Mouse (Mus musculus): ENCODE data around the gene Fbp2. TPM values are rescaled to one million over a fixed set of nuclear protein-coding genes. Genes with fewer than 3 reads are reported as not detected.

Gene Fbp2
- polyA plus RNA-seq, 1 experiment from 2014 or later, result not detected

DNA sequence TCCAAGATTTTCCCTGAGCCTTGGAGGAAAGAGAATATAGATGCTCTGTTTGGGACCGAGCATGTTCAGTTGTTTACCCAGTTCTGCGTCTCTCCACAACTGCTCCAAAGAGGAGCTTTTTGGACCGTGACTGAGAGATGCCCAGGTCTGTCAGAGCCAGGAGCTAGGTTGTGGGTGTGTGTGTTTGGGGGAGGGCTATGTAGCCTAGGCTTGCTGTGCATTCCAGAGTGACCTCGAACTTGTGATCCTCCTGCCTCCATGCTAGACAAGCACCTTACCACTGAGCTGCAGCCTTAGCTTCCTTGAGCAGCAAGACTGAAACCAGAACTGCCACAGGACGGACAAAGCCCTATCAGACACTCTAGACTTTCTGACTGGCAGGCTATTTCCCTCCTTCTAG, 24.6 kb upstream of the Fbp2 start:
- ATAC-seq, result no peak
- Histone ChIP-seq H3K36me3 (no peaks in the 10 kb centered on the region), H3K27ac (no peak overlapping the region), H3K4me3 (no peak overlapping the region), H3K4me1 (peaks cover 2% of the 10 kb centered on the region; the same call in 1 of the 2 replicates), H3K9me3 (replicated peaks) (no peaks in the 10 kb centered on the region), H3K9ac (no peak overlapping the region), H3K4me2 (no peak overlapping the region), H3K27me3 (replicated peaks) (peaks cover 25% of the 10 kb centered on the region)
- 56% methylated on average over 5 of the region's 5 CpGs for WGBS (ENCODE audit: insufficient replicate concordance)

- no peak for ATAC-seq
- no peak overlapping the region for H3K9ac ChIP-seq
- H3K9me3 ChIP-seq (replicated peaks), result no peaks in the 10 kb centered on the region
- H3K27me3 ChIP-seq (replicated peaks), result peaks cover 10% of the 10 kb centered on the region; the same call in 1 of the 2 replicates
- no peak overlapping the region for H3K27ac ChIP-seq
- H3K4me2 ChIP-seq, result no peak overlapping the region
- H3K4me3 ChIP-seq, result no peak overlapping the region
- no peaks in the 10 kb centered on the region for H3K4me1 ChIP-seq
- WGBS (ENCODE audit: insufficient replicate concordance), result 74% methylated on average over 9 of the region's 9 CpGs
- no peaks in the 10 kb centered on the region for H3K36me3 ChIP-seq
Observed at GRCm38 (mm10) chr13:62881336-62881735, 23.1 kb upstream of the Fbp2 start.

GRCm38 (mm10) chr13:62879831-62880615, 21.8 kb upstream of the Fbp2 start:
- 22% methylated on average over 8 of the region's 8 CpGs for WGBS (ENCODE audit: insufficient replicate concordance)
- Histone ChIP-seq H3K27me3 (replicated peaks) (no peaks in the 10 kb centered on the region), H3K36me3 (no peaks in the 10 kb centered on the region), H3K4me1 (no peaks in the 10 kb centered on the region), H3K9ac (no peak overlapping the region), H3K4me3 (no peak overlapping the region), H3K27ac (no peak overlapping the region), H3K9me3 (replicated peaks) (no peaks in the 10 kb centered on the region), H3K4me2 (no peak overlapping the region)
- ATAC-seq, result peak; percentile 40

GRCm38 (mm10) chr13:62879411-62879810, 21.2 kb upstream of the Fbp2 start:
- no peak overlapping the region for H3K4me3 ChIP-seq
- no peaks in the 10 kb centered on the region for H3K4me1 ChIP-seq
- H3K4me2 ChIP-seq, result no peak overlapping the region
- 30% methylated on average over 6 of the region's 6 CpGs for WGBS (ENCODE audit: insufficient replicate concordance)
- ATAC-seq, result no peak
- H3K36me3 ChIP-seq, result no peaks in the 10 kb centered on the region
- no peak overlapping the region for H3K9ac ChIP-seq
- H3K27me3 ChIP-seq (replicated peaks), result no peaks in the 10 kb centered on the region
- no peaks in the 10 kb centered on the region for H3K9me3 ChIP-seq (replicated peaks)
- no peak overlapping the region for H3K27ac ChIP-seq

DNA sequence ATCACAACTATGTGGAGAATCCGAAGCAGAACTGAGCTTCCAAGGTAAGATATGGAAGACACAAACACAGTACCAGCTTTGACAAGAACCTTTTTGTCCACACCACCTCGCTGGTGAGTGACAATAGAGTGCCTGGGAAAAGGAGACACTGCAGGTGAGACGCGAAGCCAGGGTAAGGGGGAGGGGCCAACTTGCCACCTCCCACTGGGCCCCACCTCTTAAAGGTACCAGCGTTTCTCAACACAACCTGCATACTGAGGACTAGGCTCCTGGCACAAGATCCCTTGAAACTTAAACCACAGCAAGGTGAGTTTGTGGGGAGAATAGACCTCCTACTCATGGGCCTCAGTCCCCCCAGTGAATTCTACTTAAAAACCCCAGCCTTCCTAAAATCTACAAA, 19.0 kb upstream of the Fbp2 start:
- Histone ChIP-seq H3K27ac (no peak overlapping the region), H3K4me2 (no peak overlapping the region), H3K9me3 (replicated peaks) (no peaks in the 10 kb centered on the region), H3K4me1 (no peaks in the 10 kb centered on the region), H3K36me3 (no peaks in the 10 kb centered on the region), H3K4me3 (no peak overlapping the region), H3K27me3 (replicated peaks) (no peaks in the 10 kb centered on the region), H3K9ac (no peak overlapping the region)
- WGBS (ENCODE audit: insufficient replicate concordance), result 27% methylated on average over 5 of the region's 5 CpGs
- no peak for ATAC-seq

DNA sequence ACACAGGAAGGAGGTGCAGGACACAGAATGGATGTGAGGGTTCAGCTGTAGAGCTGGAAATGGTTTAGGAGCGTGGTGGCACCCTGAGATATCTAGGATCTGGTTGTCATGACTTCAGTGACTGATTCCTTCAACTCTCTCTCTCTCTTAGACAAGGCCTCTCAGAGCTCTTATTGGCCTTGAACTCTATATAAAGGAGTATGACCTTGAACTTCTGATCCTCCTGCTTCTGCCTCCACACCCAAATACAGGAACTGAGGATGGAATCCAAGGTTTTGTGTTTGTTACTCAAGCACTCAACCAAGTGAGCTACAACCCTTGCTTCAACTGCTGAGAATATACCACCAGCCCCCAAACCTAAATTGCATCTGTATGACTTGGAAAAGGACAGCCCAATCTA, 17.9 kb upstream of the Fbp2 start:
- H3K9me3 ChIP-seq (replicated peaks), result no peaks in the 10 kb centered on the region
- H3K36me3 ChIP-seq, result no peaks in the 10 kb centered on the region
- 55% methylated on average over 1 of the region's 1 CpGs for WGBS (ENCODE audit: insufficient replicate concordance)
- ATAC-seq, result no peak
- no peaks in the 10 kb centered on the region for H3K27me3 ChIP-seq (replicated peaks)
- H3K4me2 ChIP-seq, result no peak overlapping the region
- no peak overlapping the region for H3K4me3 ChIP-seq
- H3K27ac ChIP-seq, result no peak overlapping the region
- H3K9ac ChIP-seq, result no peak overlapping the region
- H3K4me1 ChIP-seq, result no peaks in the 10 kb centered on the region

DNA sequence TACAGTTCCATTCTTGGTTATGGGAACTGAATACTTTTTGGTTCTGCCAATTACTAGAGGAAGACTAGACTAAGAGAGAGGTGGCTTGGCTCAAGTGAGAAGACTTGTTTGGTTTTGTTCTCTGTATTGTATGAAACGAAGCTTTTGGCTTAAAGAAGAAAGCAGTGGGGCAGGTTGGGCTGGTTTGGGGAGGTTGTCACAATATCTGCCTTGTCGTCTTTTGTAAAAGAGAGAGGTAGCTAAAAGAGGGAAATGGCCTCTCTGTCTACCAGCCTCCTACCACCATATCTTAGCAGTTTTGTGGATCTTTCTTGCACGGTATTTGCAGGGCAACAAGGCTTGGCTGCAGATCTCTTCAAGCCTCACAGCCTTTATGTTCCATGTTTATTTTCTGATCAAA, 14.0 kb upstream of the Fbp2 start:
- ATAC-seq, result no peak
- Histone ChIP-seq H3K4me3 (no peak overlapping the region), H3K9ac (no peak overlapping the region), H3K9me3 (replicated peaks) (no peaks in the 10 kb centered on the region), H3K27me3 (replicated peaks) (no peaks in the 10 kb centered on the region), H3K4me2 (no peak overlapping the region), H3K27ac (no peak overlapping the region), H3K4me1 (no peaks in the 10 kb centered on the region), H3K36me3 (no peaks in the 10 kb centered on the region)
- 46% methylated on average over 3 of the region's 3 CpGs for WGBS (ENCODE audit: insufficient replicate concordance)

DNA sequence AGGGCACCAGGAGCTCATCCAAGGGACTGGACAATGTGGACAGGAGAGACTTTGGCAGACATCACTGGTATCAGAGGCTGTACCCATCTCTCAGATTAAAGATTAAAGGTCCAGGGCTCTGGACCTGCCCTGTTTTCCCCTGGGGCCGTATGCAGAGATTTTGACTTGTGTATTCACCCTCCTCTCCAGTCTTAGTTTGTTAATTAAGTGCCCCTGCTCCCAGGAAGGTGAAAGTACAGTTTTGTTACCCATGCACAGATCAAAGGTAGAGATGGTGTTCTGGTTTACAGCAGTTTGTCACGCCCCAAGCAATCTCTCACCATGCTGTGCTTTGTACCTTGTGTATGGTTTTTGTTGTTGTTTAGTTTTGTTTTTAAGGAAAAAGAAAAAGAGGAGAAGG, 12.4 kb upstream of the Fbp2 start:
- Histone ChIP-seq H3K9ac (no peak overlapping the region), H3K4me2 (no peak overlapping the region), H3K36me3 (no peaks in the 10 kb centered on the region), H3K4me3 (no peak overlapping the region), H3K27ac (no peak overlapping the region), H3K27me3 (replicated peaks) (no peaks in the 10 kb centered on the region), H3K9me3 (replicated peaks) (no peaks in the 10 kb centered on the region), H3K4me1 (no peaks in the 10 kb centered on the region)
- no peak for ATAC-seq
- WGBS (ENCODE audit: insufficient replicate concordance), result 60% methylated on average over 2 of the region's 2 CpGs

DNA sequence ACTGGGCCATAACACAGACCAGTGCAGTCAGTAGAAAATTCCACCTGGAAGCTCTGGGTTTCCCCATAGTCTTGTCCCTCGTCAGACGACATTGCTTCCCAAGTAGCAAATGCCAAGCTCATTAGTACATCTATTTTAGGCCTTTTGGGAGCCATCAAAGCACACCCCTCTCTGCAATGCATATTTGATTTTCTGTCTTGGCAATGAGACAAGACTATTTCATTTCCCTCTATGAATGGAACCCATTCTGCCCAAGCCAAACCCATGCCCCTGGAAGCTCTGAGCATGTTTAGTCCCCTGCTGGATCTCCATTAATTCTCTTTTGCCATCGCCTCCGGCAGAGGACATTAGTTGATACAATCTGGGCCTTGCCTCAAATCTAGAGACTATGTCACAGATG, 8.6 kb upstream of the Fbp2 start:
- no peaks in the 10 kb centered on the region; the same call in 1 of the 2 replicates for H3K4me1 ChIP-seq
- H3K4me2 ChIP-seq, result no peak overlapping the region
- no peaks in the 10 kb centered on the region for H3K9me3 ChIP-seq (replicated peaks)
- no peak overlapping the region for H3K27ac ChIP-seq
- no peaks in the 10 kb centered on the region for H3K27me3 ChIP-seq (replicated peaks)
- H3K4me3 ChIP-seq, result no peak overlapping the region
- WGBS (ENCODE audit: insufficient replicate concordance), result 77% methylated on average over 4 of the region's 4 CpGs
- ATAC-seq, result no peak
- H3K9ac ChIP-seq, result no peak overlapping the region
- H3K36me3 ChIP-seq, result no peaks in the 10 kb centered on the region

DNA sequence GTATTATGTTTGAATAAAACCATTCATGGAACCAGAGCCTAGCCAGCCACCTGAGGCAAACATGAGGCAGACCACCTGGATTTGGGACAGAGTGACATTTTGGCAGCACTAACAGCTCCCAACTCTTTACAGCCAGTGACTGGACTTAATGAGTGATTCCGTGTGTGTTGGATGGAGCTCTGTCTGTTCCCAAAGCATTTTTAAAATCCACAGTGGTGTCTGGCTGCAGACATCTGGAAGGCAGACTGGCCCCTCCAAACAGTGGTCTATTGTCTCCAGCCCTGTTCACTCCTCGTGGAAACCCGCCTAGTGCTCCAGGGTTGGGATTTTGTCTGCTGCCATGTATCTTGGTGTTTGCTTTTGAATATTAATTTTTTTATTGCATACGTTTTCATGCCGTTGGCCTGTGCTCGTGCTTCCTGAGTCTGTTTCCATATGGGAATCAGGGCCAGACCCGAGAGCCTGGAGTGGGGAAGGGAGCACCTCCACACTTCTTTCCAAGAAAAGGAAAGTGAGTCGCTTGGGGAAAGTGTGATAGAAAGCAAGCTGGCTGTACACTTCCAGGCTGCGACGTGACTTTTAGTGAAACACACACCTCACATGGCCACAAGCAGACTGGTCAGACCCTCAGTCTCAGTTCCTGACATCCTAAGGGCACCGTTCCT, 7.6 kb upstream of the Fbp2 start:
- Histone ChIP-seq H3K4me2 (no peak overlapping the region), H3K9me3 (replicated peaks) (no peaks in the 10 kb centered on the region), H3K27ac (no peak overlapping the region), H3K4me1 (no peaks in the 10 kb centered on the region; the same call in 1 of the 2 replicates), H3K9ac (no peak overlapping the region), H3K4me3 (no peak overlapping the region), H3K27me3 (replicated peaks) (no peaks in the 10 kb centered on the region), H3K36me3 (no peaks in the 10 kb centered on the region)
- ATAC-seq, result no peak
- 64% methylated on average over 11 of the region's 11 CpGs for WGBS (ENCODE audit: insufficient replicate concordance)

DNA sequence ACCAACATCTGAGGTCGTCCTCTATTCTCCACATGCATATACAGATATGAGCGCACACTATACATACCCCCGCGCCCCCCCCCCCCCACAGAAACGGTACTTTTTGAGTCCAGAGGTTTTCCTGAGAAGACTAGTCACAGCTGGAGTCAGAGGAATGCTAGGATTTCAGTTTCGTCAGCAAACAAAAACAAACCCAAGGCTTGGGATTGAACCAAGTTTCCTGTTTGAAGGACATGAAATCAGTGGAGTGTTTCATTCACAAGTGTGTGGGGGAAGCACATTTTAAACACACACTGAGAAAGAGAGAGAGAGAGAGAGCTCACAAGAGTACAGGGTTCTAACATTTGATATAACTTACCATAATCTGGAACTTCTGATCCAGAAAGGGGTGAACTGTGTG, 5.5 kb upstream of the Fbp2 start:
- Histone ChIP-seq H3K9ac (no peak overlapping the region), H3K4me2 (no peak overlapping the region), H3K27ac (no peak overlapping the region), H3K9me3 (replicated peaks) (no peaks in the 10 kb centered on the region), H3K27me3 (replicated peaks) (no peaks in the 10 kb centered on the region), H3K36me3 (no peaks in the 10 kb centered on the region), H3K4me1 (no peaks in the 10 kb centered on the region; the same call in 1 of the 2 replicates), H3K4me3 (no peak overlapping the region)
- 59% methylated on average over 6 of the region's 6 CpGs for whole genome bisulfite sequencing (ENCODE audit: insufficient replicate concordance)
- no peak for ATAC-seq

DNA sequence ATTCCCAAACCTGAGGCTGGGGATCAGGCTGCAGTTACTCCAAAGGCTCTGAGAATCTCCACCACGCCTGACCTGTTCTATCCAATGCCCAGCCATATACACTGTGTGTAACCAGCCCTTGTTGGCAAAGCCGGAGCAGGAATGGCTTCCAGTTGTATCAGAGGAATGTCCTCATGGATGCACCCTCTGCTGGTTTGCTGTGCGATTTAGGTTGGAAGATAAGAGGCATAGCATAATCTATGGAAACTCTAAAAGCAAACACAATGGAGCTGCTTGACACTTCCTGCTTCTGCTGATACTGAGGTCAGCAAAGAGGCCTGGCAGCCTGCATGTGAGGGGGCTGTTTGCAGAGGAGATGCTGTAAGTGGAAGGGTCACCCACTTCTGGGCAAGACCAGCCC, 4.7 kb upstream of the Fbp2 start:
- WGBS (ENCODE audit: insufficient replicate concordance), result 47% methylated on average over 3 of the region's 3 CpGs
- no peaks in the 10 kb centered on the region for H3K27me3 ChIP-seq (replicated peaks)
- H3K36me3 ChIP-seq, result no peaks in the 10 kb centered on the region
- ATAC-seq, result peak; percentile 32; the same call in 1 of the 2 replicates
- H3K9ac ChIP-seq, result no peak overlapping the region
- H3K4me1 ChIP-seq, result no peaks in the 10 kb centered on the region; the same call in 1 of the 2 replicates
- no peaks in the 10 kb centered on the region for H3K9me3 ChIP-seq (replicated peaks)
- H3K4me2 ChIP-seq, result no peak overlapping the region
- no peak overlapping the region for H3K27ac ChIP-seq
- H3K4me3 ChIP-seq, result no peak overlapping the region

Data from liver, embryonic 12.5 days (tissue).